27 mouse cellular contexts compared by ENCODE assay signal in genomic region chr10:66983043-66983442, GRCm38 (mm10).
DNase-seq lines count a peak whose midpoint lies in the region; ATAC-seq and TF ChIP-seq lines count a peak whose summit lies in the region.
"Had no signal": no experiment of that assay in that cellular context is flagged by ENCODE, and none has a peak within 500 bp of the region (broad histone marks: within the 10 kb centered on the region; RNA-seq: fewer than 3 reads in every experiment).

No protein-coding gene starts in this region.

- in situ Hi-C loops in ES-E14 (cut with MboI; ENCODE audit: low sequenced_read_pairs in 2 of 2, unreplicated experiment in 2 of 2) = no loop called here

- no peaks in the 10 kb centered on the region for H3K9me3 ChIP-seq in liver, embryonic 12.5 days (replicated peaks)
- H3K9me3 ChIP-seq in ES-E14 (ENCODE audit: control insufficient read depth, insufficient read depth, low read depth, low read length) = no peaks in the 10 kb centered on the region
- no peaks in the 10 kb centered on the region for H3K9me3 ChIP-seq in stomach, postnatal 0 days (ENCODE audit: control insufficient read depth, low read length)
- H3K9me3 ChIP-seq in hindbrain, embryonic 11.5 days (ENCODE audit: control insufficient read depth, low read length) = no peaks in the 10 kb centered on the region
- H3K9me3 ChIP-seq: forebrain, embryonic 10.5 days; heart, embryonic 10.5 days; hindbrain, embryonic 15.5 days; limb, embryonic 13.5 days; midbrain, embryonic 13.5 days; neural tube, embryonic 13.5 days had no signal

- no peaks in the 10 kb centered on the region for H3K36me3 ChIP-seq in liver, embryonic 12.5 days
- H3K36me3 ChIP-seq in ES-E14 (ENCODE audit: control insufficient read depth, insufficient read depth, low read length, poor library complexity, severe bottlenecking) = no peaks in the 10 kb centered on the region
- H3K36me3 ChIP-seq in stomach, postnatal 0 days (ENCODE audit: control insufficient read depth, insufficient read depth, low read length) = no peaks in the 10 kb centered on the region
- H3K36me3 ChIP-seq in hindbrain, embryonic 11.5 days (ENCODE audit: control insufficient read depth, insufficient read depth, low read length) = no peaks in the 10 kb centered on the region
- H3K36me3 ChIP-seq: forebrain, embryonic 10.5 days; heart, embryonic 10.5 days; hindbrain, embryonic 15.5 days; limb, embryonic 13.5 days; midbrain, embryonic 13.5 days; neural tube, embryonic 13.5 days had no signal

- TF ChIP-seq CTCF in stomach, postnatal 0 days (IDR thresholded peaks at IDR 0.05; ENCODE audit: low read depth) = no peak

- DNase-seq in liver (peak; percentile 17), ES-E14 (ENCODE audit: low read depth, low spot score) (peak; percentile 54)
- DNase-seq in gonadal fat pad, adult 2 months (ENCODE audit: low read depth) = peak; percentile 42
- no peak for DNase-seq in stomach, postnatal 0 days (ENCODE audit: low spot score)
- DNase-seq in hindbrain, embryonic 11.5 days (ENCODE audit: low spot score) = no peak
- DNase-seq in retina, postnatal 1 day = no peak
- no peak for DNase-seq in left cerebral cortex, adult 11 months (ENCODE audit: low spot score)
- DNase-seq: adrenal gland, postnatal 36 days; B cell, adult 2 months; cerebellum, adult 11 months; cerebellum, adult 9-11 months; gastrocnemius, postnatal 10 days; heart, postnatal 4 days; kidney, postnatal 14 days; right cerebral cortex, adult 18-20 months; thymus, adult 2 months; thymus, postnatal 4 days had no signal

- 74% methylated on average over 5 of the region's 5 CpGs for WGBS in liver, embryonic 12.5 days (ENCODE audit: insufficient replicate concordance)
- WGBS in stomach, postnatal 0 days = 83% methylated on average over 5 of the region's 5 CpGs
- 90% methylated on average over 5 of the region's 5 CpGs for WGBS in hindbrain, embryonic 11.5 days

- TF ChIP-seq EP300 in stomach, postnatal 0 days (optimal IDR thresholded peaks at IDR 0.05) = no peak

- ATAC-seq in liver, embryonic 12.5 days = no peak
- ATAC-seq in stomach, postnatal 0 days (ENCODE audit: low FRiP score, low TSS enrichment) = 0 out of 2 replicates have a peak, but pooled peaks have one; percentile 51
- ATAC-seq in hindbrain, embryonic 11.5 days (ENCODE audit: low FRiP score) = no peak
- ATAC-seq: forebrain, embryonic 16.5 days; lung, postnatal 0 days; midbrain, embryonic 13.5 days had no signal

- H3K27ac ChIP-seq in liver, embryonic 12.5 days = no peak overlapping the region
- H3K27ac ChIP-seq in ES-E14 (ENCODE audit: insufficient read depth, low read depth, low read length, poor library complexity, severe bottlenecking) = no peak overlapping the region
- H3K27ac ChIP-seq in stomach, postnatal 0 days (replicated peaks) = no peak overlapping the region
- no peak overlapping the region for H3K27ac ChIP-seq in hindbrain, embryonic 11.5 days (ENCODE audit: low read depth, low read length)
- H3K27ac ChIP-seq: forebrain, embryonic 10.5 days; heart, embryonic 10.5 days; hindbrain, embryonic 15.5 days; limb, embryonic 13.5 days; midbrain, embryonic 13.5 days; neural tube, embryonic 13.5 days had no signal

- no peaks in the 10 kb centered on the region for H3K27me3 ChIP-seq in liver, embryonic 12.5 days (replicated peaks)
- H3K27me3 ChIP-seq in stomach, postnatal 0 days (ENCODE audit: control insufficient read depth, insufficient read depth, low read length) = no peaks in the 10 kb centered on the region
- H3K27me3 ChIP-seq in hindbrain, embryonic 11.5 days (ENCODE audit: control insufficient read depth, insufficient read depth, low read length) = no peaks in the 10 kb centered on the region
- H3K27me3 ChIP-seq: hindbrain, embryonic 15.5 days; limb, embryonic 13.5 days; midbrain, embryonic 13.5 days; neural tube, embryonic 13.5 days had no signal

- no peak overlapping the region for H3K4me3 ChIP-seq in liver, embryonic 12.5 days
- no peak overlapping the region for H3K4me3 ChIP-seq in ES-E14 (ENCODE audit: insufficient read depth in 1 of 2, low read depth in 1 of 2, low read length in 2 of 2, poor library complexity in 1 of 2, severe bottlenecking in 1 of 2)
- H3K4me3 ChIP-seq in stomach, postnatal 0 days (ENCODE audit: low read depth, low read length) = no peak overlapping the region
- H3K4me3 ChIP-seq in hindbrain, embryonic 11.5 days (ENCODE audit: low read depth, low read length) = no peak overlapping the region
- H3K4me3 ChIP-seq: forebrain, embryonic 10.5 days; heart, embryonic 10.5 days; hindbrain, embryonic 15.5 days; limb, embryonic 13.5 days; midbrain, embryonic 13.5 days; myocyte; neural tube, embryonic 13.5 days had no signal

- H3K4me1 ChIP-seq in liver, embryonic 12.5 days = no peaks in the 10 kb centered on the region
- H3K4me1 ChIP-seq in ES-E14 (ENCODE audit: control insufficient read depth in 2 of 2, insufficient read depth in 2 of 2, low read length in 2 of 2, poor library complexity in 1 of 2) = peaks cover 11 to 13% of the 10 kb centered on the region in 2 experiments; a peak in 3 of 4 replicates
- no peaks in the 10 kb centered on the region for H3K4me1 ChIP-seq in stomach, postnatal 0 days (replicated peaks; ENCODE audit: control insufficient read depth, insufficient read depth)
- H3K4me1 ChIP-seq in hindbrain, embryonic 11.5 days (replicated peaks; ENCODE audit: control insufficient read depth, insufficient read depth, low read length) = no peaks in the 10 kb centered on the region
- H3K4me1 ChIP-seq: forebrain, embryonic 10.5 days; heart, embryonic 10.5 days; hindbrain, embryonic 15.5 days; limb, embryonic 13.5 days; midbrain, embryonic 13.5 days; neural tube, embryonic 13.5 days had no signal

- H3K9ac ChIP-seq in liver, embryonic 12.5 days = no peak overlapping the region
- no peak overlapping the region for H3K9ac ChIP-seq in ES-E14 (ENCODE audit: insufficient read depth, low read depth, low read length, poor library complexity, severe bottlenecking)
- no peak overlapping the region for H3K9ac ChIP-seq in stomach, postnatal 0 days (ENCODE audit: low read length)
- H3K9ac ChIP-seq in hindbrain, embryonic 11.5 days (ENCODE audit: low read depth, low read length) = no peak overlapping the region
- H3K9ac ChIP-seq: hindbrain, embryonic 15.5 days; limb, embryonic 13.5 days; midbrain, embryonic 13.5 days; neural tube, embryonic 13.5 days had no signal

- no peak overlapping the region for H3K4me2 ChIP-seq in liver, embryonic 12.5 days
- H3K4me2 ChIP-seq in stomach, postnatal 0 days (replicated peaks; ENCODE audit: low read depth) = no peak overlapping the region
- H3K4me2 ChIP-seq in hindbrain, embryonic 11.5 days (replicated peaks; ENCODE audit: low read depth, low read length) = no peak overlapping the region
- H3K4me2 ChIP-seq: hindbrain, embryonic 15.5 days; limb, embryonic 13.5 days; midbrain, embryonic 13.5 days; neural tube, embryonic 13.5 days had no signal

TF ChIP-seq in ES-E14, 5 proteins besides CTCF, POLR2A, EP300 and RAD21:
- no peak for TF ChIP-seq HCFC1 (IDR thresholded peaks at IDR 0.05; ENCODE audit: borderline replicate concordance, insufficient read depth, low read length)
- no peak for TF ChIP-seq ZNF384 (IDR thresholded peaks at IDR 0.05; ENCODE audit: low read depth, low read length)
- no peak for TF ChIP-seq ZC3H11A (IDR thresholded peaks at IDR 0.05; ENCODE audit: borderline replicate concordance, low read depth, low read length)
- TF ChIP-seq MAFK (IDR thresholded peaks at IDR 0.05; ENCODE audit: insufficient read depth, low read depth, low read length) = no peak
- TF ChIP-seq CHD2 (IDR thresholded peaks at IDR 0.05; ENCODE audit: low read depth, low read length) = no peak

Comparison
In these comparisons a context has a peak if more than half of its experiments do, and no peak if none do; other contexts are left out.
1. DNase-seq: peak in liver (single experiment), ES-E14 (single experiment) and gonadal fat pad, adult 2 months (single experiment); none in stomach, postnatal 0 days (single experiment), hindbrain, embryonic 11.5 days (single experiment), retina, postnatal 1 day (single experiment) and left cerebral cortex, adult 11 months (single experiment).